Mouse (Mus musculus) left cerebral cortex, adult 18-20 months (tissue): ENCODE results near the gene Zdhhc17. TPM values are rescaled to one million over a fixed set of nuclear protein-coding genes. Genes with fewer than 3 reads are reported as not detected.
A peak's percentile ranks its signal among the peaks of the same experiment; 100 is the strongest.

ENCODE experiments used
- DNase-seq, 2 experiments: peaks; one replicate each; pipeline ENCODE4 v3.0.0; 2021 to 2022; ENCODE audit warnings: low spot score in 2 of 2, mixed read lengths in 1 of 2
- total RNA-seq, 2 experiments: library from RNA; stranded (reverse); gene quantifications; 2 replicates each; pipeline ENCODE4 v1.2.3; 2021

Gene Zdhhc17
- total RNA-seq, 2 experiments from 2014 or later: 115 to 121 TPM

DNA sequence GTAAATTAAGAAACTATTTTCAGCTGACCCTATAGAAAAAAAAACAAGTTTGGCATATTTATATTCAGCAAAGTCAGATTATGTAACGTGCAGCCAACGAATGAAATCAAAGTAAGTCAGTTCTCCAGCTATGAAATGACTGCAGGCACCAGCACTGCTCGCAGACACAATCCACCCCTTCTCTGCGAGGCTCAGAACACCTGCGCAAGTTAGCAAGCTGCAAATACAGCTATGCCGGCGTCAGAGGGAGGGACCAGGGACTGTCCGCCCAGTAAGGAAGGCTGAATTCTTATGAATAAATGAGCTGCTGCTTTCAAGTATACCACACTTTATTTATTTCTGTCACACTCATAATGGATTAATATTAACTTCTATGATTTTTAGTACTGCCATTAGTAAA is 50.2 kb downstream of the Zdhhc17 start:
- DNase-seq: peak; percentile 25 to 38

DNA sequence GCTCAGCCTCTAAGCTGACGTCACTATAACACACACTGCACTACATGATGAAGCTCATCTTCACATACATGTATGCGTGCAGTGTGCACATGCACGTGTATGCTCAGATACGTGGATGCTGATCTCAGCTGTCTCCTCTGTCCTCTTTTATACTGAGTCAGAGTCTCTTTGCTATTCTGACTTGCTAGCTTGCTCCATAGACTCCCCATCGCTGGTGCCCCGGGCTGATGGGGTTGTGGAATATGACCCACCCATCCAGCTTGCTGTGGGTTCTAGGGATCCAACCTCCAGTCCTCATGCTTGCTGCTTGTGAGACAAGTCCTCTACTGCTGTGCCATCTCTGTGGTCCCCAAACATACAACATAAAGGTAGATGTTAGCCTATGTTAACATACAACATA is 51.1 kb downstream of the Zdhhc17 start:
- no peak for DNase-seq

DNA sequence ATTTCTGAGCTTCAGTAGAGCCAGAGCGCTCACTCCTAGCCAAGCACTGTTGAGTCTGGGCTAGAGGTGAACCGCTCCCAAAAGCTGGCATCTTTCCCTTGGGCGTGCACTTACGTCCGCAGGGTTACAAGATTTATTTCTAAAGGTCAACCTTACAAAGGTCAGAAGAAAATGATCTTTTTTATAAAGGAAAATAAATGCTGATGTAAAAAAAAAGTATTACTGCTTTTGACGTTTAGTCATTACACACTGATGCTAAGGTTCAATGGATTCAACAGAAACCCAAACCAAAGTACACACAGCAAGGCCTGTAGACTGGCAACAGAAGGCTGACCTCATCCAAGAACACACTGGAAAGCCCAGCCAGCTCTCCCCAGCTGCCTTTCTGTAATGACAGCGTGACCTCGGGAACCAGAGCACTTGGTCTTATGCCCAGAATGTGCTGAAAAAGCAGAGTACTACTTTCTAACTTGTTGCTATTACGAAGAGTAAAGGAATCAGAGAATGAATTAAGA is 56.9 kb downstream of the Zdhhc17 start:
- DNase-seq: peak in 1 of 2 experiments; percentile 31

DNA sequence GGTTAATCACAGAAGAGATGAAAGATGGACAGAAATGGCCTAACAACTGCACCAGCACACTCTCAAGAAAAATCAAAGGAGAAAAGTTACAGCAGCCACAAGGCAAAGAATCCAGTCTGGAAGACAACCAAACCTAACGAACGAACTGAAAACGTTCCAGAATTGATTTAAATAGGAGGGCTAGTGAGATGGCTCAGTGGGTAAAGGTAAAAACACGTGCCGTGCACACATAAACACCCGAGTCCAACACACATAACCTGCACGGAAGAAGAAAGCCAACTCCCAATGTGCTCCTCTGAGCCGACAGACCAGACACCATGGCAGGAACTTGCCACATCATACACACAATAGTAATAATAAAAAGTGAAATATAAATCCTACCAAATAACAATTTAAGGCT is 57.7 kb downstream of the Zdhhc17 start:
- DNase-seq: no peak

DNA sequence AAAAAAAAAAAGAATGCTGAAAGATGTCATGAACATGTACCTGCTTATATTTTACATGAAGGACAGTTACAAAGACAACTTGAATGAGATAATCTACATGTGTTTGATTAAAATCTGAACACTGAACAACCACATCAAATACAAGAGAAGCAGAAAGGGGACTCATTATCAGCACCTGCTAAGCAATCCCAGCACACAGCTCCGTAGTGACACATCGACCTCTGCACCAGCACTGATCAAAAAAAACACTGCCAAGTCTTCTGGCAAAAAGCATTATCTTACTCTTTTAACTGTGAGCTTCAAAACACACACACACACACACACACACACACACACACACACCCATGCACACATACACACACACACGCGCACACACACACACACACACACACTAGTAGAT is 58.2 kb downstream of the Zdhhc17 start:
- DNase-seq: no peak

DNA sequence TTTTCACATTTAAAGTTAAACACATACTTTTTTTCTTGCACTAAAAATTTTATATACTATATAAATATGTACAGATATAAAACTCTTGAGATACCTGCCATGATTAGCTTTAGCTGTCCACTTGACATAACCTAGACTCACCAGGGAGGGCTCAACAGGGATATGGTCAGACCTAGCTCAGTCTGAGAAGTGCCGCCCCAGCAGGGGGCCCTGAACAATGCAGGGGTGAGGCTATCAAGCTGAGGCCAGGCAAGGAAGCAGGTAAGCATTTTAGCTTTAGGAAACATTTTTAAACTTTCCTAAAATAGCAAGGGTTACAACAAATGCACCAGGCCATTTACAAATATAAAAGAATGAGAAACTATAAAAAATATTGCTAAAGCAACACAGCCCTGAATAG is 58.8 kb downstream of the Zdhhc17 start:
- no peak for DNase-seq

DNA sequence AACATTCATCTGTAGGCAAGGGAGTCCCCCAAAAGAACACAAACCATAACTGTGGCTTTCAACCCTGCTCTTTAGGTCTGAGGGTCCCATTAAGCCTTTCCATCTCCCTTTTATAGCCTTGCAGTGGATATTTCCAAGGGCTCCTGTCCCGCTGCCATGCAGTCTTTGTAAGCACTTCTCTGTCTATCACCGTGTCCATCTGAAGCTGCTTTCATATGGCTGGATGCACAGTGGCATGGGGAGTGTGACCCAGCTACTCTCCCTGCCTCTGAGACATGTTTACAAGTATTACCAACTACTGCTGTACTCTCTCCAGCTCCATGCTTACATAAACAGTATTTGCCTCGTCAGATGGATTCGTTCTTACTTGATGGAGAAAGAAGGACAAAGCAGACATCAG is 62.4 kb downstream of the Zdhhc17 start:
- DNase-seq: no peak

DNA sequence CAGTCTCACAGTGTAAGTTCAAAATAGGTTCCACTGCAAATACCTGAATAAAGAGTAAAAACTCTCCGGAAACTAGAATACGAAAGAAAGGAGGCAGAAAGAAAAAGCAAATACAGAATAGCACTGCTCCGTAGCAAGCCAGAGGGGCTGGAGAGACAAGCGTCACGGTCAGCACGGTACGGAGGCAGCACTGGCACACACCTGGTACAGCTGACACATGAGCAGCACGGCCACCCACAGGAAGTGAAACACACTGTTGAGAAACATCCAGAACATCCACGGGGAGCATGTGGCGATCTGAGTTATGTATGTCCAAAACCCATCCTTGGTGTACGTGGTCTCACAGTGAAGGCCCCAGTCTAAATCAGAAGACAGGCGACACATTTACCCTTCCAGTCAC is 64.0 kb downstream of the Zdhhc17 start:
- no peak for DNase-seq

DNA sequence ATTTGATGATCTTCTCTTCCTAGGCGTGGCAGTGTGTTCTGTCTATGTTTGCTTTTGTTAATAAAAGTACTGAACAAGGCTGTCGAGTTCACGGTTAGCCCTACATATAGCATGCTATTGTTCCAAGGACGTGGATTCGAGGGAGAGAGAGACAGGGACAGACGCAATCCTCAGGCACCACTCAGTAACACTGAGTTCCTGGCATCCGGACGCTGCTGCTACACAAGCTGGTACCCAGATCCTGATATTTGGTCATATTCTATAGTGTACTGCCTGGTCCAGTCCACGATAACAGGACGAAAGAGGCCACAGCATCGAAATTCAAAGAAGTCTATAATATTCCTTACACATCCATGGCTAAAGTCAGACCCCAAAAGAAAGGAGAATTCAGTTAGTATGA is 65.8 kb downstream of the Zdhhc17 start:
- DNase-seq: no peak

DNA sequence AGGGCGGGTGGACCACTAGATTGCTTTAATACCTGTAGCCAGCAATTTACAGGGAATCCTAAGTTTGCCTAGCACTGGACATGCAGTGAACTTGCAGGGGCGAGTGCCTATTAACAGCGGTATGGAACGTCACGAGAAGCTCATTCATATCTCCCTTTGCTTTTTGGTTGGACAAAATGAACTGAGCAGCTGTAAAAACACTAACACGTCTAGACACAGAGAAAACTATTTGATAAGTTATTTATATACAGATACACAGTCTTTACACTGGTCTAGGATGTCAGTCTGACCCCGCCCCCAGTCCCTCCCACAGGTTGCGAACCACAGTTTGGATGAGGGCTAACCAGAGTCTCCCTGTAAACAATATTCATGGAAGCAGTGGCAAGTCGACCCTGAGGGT is 67.1 kb downstream of the Zdhhc17 start:
- DNase-seq: no peak

DNA sequence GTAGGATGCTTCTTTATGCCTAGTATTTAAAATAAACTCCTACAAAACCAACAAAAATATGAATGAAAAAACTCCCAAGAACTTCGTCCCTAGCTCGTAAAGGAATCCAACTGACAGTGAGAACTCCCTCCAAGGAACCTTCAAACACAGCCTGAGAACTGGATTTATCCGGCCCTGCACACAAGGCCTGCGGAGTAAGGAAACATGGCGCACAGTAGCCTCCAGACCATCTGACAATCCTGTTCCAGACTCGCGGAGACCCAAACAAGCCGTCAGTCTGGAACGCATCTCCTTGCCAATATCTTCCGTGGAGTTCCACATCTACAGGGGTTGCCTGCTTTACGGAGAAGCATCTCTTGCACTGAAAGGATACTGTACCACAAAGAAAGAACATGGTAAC is 68.0 kb downstream of the Zdhhc17 start:
- no peak for DNase-seq

DNA sequence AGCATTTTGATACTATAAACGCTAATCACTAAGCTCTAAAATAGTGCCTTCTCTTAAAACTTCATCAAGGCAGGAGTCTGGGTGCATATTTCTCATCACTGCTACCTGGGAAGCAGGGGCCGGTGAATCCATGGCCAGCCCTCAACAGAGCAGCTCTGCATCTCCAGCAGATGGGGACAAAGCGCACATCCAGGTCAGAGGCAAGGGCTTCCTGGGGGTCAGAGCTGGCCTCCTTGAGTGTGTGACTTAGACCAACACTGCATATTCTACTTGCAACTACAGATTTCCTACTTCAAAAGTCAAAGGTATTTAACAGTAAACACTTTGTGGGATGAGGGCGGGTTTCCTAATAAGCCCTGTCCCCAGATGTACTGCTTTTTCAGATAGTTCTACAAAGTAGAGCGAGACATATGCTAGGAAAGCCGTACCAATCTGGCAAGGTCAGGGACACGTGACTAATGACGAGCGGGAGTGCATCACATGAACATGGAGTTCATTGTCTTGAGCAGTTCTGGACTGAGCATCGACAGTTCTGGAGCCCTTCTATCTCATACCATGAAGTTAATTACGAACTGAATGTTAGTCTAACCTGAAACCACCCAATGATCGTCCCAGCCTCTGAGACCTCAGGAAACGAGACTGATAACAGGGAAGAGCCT is 69.1 kb downstream of the Zdhhc17 start:
- no peak for DNase-seq

DNA sequence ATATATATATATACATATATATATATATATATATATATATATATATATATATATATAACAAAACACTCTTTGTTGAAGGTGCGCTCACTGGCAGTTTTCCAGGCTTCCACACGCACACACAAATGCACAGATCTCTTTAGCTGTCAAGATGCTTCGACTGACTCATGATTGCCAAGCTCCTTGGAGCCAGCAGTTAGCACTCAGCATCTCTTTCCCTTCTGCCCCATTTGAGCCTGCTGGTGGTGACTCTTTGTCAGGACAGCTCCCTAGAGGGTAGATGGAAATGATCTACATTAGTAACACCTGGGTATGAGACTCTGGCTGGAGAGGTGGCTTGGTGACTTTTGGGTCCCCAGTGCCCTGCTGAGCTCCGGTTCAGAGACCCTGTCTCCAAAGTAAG is 70.2 kb downstream of the Zdhhc17 start:
- peak in 1 of 2 experiments; percentile 31 for DNase-seq

DNA sequence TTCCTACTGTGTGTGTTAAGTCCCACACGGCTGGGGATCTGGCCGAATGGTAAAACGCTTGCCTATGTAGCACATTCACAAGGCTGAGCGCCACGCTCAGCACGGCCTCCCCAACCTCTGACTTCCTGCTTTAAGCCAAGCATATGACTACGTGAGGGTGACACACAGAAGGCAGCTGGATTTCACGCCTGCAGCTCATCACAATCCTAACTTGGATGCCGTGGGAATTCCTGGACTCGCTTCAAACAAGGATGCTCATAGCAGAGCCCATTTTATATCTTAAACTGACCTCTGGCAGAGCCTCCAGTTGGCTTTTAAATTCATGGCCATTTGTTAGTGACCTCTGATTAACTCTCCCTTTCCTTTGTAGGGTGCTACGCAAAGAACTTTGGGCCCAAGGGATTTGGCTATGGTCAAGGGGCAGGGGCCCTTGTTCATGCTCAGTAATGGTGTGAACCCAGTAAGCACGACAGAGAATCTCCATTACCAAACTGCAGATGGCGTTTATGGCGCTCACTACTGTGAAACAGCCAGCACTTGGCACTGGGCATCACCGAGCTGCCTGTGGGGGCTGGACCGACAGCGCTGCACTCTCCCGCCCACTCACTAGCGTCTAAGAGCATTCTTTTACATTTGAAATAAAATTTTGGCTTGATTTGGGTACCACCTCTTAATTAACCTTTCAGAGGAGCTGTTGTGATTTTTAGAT is 70.9 kb downstream of the Zdhhc17 start:
- peak; percentile 64 to 77 for DNase-seq

DNA sequence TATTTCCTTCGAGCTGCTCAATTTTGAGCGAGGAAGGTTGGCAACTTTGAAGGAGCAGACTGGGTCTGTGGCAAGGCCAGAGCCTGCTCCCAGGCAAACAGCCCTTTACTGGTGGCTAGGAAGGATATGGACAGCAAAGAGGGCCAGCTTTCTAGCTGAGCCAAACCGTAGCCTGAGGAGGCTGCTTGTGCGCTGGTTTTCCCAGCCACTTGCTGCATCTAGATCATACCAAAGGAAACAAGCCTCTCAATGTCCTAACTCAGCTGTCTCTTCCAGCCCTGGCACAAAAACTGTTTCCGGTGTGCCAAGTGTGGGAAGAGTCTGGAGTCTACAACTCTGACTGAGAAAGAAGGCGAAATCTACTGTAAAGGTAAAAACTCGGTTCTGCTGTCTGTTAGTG is 71.6 kb downstream of the Zdhhc17 start:
- DNase-seq: peak; percentile 37

DNA sequence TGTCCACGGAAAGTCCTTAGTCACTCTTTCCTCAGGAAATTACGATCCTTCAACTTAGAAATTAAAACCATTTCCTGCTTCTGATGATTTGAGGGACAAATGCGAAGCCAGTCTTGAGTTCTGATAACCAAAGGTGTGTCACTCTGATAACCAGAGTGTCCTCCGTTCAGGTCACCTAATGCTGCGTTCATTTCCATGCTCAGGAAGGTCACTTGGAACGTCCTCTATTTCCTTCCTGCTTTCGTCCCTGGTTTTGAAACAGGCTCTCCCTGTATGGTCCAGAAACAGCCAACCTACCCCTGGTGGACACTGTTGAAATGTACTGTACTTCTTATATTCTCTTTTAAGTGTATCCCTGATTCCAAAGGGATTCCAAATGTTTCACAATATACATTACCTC is 74.3 kb downstream of the Zdhhc17 start:
- no peak for DNase-seq

DNA sequence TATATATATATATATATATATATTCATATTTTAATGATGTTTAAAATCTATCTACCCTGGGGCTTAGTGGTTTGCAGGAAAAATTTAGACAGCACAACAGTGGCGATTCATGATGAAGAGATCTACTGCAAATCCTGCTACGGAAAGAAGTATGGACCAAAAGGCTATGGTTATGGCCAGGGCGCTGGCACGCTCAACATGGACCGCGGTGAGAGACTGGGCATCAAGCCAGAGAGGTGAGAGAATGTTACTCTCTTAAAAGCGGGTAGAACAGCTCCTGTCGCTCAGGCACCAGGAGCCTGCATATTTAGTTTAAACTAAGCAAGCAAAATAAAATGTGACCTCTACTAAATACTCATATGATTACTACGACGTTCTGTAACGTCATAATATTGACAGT is 74.9 kb downstream of the Zdhhc17 start:
- no peak for DNase-seq

DNA sequence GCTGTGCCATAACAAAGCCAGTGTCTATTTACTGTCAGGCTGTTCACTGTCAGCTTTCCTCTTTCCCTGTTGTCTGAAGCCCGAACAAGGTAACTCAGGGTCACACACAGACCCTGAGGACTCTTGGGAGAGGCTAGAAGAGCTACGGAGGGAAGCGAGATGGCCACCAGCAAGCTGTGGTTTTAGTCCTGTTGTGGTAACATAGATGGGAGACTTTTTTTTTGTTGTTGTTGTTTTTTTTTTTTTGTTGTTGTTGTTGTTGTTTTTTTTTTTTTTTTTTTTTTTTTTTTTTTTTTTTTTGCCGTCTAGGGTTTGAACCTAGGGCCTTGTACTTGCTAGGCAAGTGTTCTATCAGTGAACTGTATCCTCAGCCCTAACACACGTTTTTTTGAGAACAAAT is 76.4 kb downstream of the Zdhhc17 start:
- DNase-seq: no peak

DNA sequence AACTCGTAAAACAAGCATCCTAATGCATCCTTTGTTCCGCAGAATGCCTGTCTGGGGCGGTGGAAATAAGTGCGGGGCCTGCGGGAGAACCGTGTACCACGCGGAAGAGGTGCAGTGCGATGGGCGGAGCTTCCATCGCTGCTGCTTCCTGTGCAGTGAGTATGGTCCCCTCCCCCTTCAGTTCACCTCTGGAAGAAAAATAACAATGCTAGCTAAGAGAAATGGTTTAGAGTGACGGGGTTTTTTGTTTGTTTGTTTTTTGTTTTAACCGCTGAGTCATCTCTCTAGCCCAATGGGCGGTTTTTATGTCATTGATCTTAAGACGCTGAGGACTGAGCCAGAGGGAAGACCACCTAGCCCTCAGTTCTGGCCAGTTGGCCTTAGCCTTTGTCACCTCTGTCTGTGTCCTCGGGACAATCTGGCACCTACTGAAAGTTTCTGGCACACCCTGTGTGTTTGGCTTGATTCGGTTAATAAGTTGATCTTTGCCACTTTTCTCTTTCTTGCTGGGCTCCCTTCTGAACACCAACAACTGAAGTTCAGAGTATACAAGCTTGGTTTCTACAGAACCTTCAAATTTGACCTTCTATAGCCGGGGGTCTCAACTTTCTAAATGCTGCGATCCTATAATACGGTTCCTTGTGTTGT is 77.9 kb downstream of the Zdhhc17 start:
- peak in 1 of 2 experiments; percentile 26 for DNase-seq

DNA sequence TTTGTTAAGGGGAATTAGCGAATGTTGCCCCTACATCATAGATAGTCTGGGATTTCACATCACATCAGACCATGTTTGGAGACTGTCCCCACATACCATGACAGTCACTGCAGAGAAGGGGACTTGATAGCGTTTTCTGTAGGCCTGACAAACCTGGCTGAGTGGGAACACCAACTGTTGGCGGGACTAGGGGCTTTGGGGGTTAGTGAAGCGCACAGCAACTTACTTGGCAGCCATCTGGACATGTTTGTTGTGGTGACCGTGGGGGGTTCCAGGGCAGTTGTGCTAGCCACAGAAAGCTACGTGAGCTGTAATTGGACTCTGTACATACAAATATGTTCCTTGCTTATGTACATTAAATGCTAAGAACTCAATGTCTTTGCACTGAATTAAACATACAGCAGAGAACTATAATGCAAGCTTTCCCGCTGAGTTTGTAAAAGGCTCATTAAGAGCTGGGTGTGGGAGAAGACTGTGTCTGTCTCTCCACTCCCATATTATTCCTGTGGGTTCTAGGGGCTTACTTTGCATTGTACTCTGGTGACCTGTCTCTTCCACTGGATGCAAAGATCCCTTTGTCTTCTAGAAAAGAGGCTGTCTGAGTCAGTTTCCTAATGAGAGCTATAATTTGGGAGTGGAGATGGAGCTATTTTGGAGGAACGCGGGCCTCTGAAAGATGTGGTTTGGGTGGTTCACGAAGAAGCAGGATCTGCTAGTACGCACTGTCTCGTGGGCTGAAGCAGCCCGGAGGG is 78.6 kb downstream of the Zdhhc17 start:
- no peak for DNase-seq

DNA sequence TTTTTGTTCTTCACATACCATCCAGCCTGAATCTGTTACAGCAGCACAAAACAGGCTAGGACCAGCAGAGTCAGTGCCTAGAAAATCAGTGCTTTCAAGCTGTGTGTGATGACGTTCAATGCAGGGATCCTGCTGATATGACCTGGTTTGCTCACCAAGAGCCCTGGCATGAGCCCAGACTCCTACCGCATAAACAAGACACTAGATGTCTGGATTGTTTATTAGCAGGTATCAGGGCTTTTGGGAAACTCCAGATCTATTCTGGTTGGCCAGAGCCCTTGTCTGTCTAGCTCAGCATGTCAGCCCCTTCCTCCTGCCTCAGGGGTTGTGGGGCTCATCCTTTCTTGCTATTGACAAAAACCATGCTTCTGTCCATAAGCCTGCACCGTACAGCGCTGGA is 80.2 kb downstream of the Zdhhc17 start:
- no peak for DNase-seq

DNA sequence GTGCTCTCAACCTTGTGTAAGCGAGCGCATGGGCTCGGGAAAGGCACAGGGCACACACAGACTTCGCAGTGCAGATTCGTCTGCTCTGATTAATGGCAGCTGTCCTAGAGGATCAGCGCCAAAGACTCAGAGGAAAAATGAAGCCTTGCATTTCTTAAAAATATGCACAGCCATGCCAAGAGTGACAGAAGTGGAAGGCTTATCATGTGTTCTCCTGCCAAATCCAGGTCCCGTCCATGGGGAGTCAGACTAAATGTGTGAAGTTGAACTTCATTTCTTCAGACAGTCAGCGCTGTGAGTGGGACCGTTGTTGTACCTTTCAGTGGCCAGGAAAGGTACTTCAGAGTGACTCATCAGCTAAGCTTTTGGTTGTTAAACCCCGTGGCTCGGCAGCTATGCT is 82.4 kb downstream of the Zdhhc17 start:
- DNase-seq: peak in 1 of 2 experiments; percentile 21
